Mouse (Mus musculus) kidney, embryonic 14.5 days (tissue): ENCODE results near the gene Lhfpl1. TPM values are rescaled to one million over a fixed set of nuclear protein-coding genes. Genes with fewer than 3 reads are reported as not detected.

Experiments
- ATAC-seq: fragments of 200-750 bp; cut with Nextera tagmentation; 2 replicates; pipeline ENCODE4 v1.8.0; 2017; ENCODE audit warnings: moderate number of reproducible peaks, mild to moderate bottlenecking, moderate TSS enrichment, moderate library complexity; ENCODE audit not compliant: low FRiP score, low TSS enrichment
- H3K27ac ChIP-seq: fragments of 300-500 bp; sonication (generic); 2 replicates; pipeline ENCODE4 v1.5.1; 2014; ENCODE audit warnings: low read depth, mild to moderate bottlenecking, low read length, moderate library complexity, mixed read lengths
- H3K27me3 ChIP-seq: fragments of 300-500 bp; sonication (generic); 2 replicates; pipeline ENCODE4 v1.6.1; 2014; ENCODE audit warnings: mild to moderate bottlenecking, low read length; ENCODE audit not compliant: control insufficient read depth, insufficient read depth
- H3K36me3 ChIP-seq: fragments of 300-500 bp; sonication (generic); 2 replicates; pipeline ENCODE4 v1.6.1; 2014; ENCODE audit warnings: low read length, mixed read lengths; ENCODE audit not compliant: control insufficient read depth, insufficient read depth
- H3K4me1 ChIP-seq: fragments of 300-500 bp; sonication (generic); 2 replicates; pipeline ENCODE4 v1.6.1; 2014; ENCODE audit warnings: low read length, mixed read lengths; ENCODE audit not compliant: control insufficient read depth, insufficient read depth
- H3K4me2 ChIP-seq: fragments of 300-500 bp; sonication (generic); replicated peaks from 2 replicates; pipeline ENCODE4 v1.6.1; 2014; ENCODE audit warnings: low read depth, mild to moderate bottlenecking, low read length
- H3K4me3 ChIP-seq: fragments of 300-500 bp; sonication (generic); 2 replicates; pipeline ENCODE4 v1.5.1; 2014; ENCODE audit warnings: mild to moderate bottlenecking, low read length
- H3K9ac ChIP-seq: fragments of 300-500 bp; sonication (generic); 2 replicates; pipeline ENCODE4 v1.6.1; 2014; ENCODE audit warnings: low read depth, mild to moderate bottlenecking, low read length, moderate library complexity
- H3K9me3 ChIP-seq: fragments of 300-500 bp; sonication (generic); 2 replicates; pipeline ENCODE4 v1.6.1; 2016; ENCODE audit warnings: low read length; ENCODE audit not compliant: control insufficient read depth
- WGBS: fragments of 180-500 bp; shearing (Covaris S2); extraction: QIAGEN DNeasy Blood & Tissue Kit; methylation state at CpG from one replicate; pipeline ENCODE4 v1.1.7; 2014; 5-methylcytosine and 5-hydroxymethylcytosine counted together
- polyA plus RNA-seq: library from polyadenylated mRNA; unstranded; fragments of >200 nt; fragmentation: Nextera tagmentation; extraction: Ambion mirVana; gene quantifications from 2 replicates; pipeline ENCODE4 v1.2.1, GENCODE M21; 2014

Gene Lhfpl1
- polyA plus RNA-seq, 1 experiment from 2014 or later = 0.91 TPM

DNA sequence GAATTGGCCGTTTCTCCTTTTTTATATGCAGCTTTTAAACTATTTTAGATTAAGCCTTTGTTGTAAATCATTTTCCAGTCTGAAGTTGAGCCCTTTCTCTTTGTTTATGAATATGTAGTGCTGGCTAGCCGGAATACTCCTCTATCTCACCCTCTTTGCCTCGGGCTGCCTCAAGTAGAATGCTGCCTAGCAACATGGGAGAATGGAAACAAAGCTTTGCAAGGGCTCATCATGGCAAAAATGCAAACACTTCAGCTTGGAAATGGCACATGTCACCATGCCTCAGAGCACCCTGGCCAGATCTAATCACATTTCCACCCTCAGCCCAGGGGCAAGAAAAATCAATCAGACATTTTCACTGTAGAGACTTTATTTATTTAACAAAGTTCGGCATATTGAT is 77.1 kb downstream of the Lhfpl1 start:
- no peak overlapping the region for H3K27ac ChIP-seq
- 75% methylated on average over 4 of the region's 4 CpGs for WGBS
- ATAC-seq = no peak

DNA sequence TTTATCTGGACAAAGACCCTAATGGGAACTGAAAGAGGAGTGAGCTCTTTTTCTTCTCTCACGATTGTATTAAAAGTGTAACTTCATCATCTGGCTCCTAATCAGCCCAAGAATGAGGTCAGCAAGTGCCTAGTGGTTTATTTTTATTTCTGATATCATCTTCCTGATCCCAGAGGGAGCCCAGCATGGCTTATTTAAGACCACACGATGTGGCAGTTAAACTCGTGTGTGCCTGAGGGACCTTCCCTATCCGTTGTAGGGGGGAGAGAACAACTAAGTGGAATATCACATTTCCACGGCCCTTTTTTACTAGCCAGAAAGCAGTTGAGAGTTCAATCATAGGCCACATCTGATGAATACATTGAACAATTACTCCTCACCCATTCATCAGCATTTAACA is 87.1 kb downstream of the Lhfpl1 start:
- H3K27me3 ChIP-seq = no peaks in the 10 kb centered on the region
- no peaks in the 10 kb centered on the region for H3K9me3 ChIP-seq
- ATAC-seq = no peak
- no peak overlapping the region for H3K4me2 ChIP-seq
- no peak overlapping the region for H3K4me3 ChIP-seq
- no peaks in the 10 kb centered on the region for H3K36me3 ChIP-seq
- 44% methylated on average over 5 of the region's 5 CpGs for WGBS
- H3K9ac ChIP-seq = no peak overlapping the region
- H3K4me1 ChIP-seq = no peaks in the 10 kb centered on the region
- H3K27ac ChIP-seq = no peak overlapping the region

More for the DNA sequence above, 77.1 kb downstream of the Lhfpl1 start:
- Histone ChIP-seq H3K4me3 (no peak overlapping the region), H3K9me3 (no peaks in the 10 kb centered on the region), H3K4me2 (no peak overlapping the region), H3K27me3 (no peaks in the 10 kb centered on the region), H3K9ac (no peak overlapping the region), H3K4me1 (no peaks in the 10 kb centered on the region), H3K36me3 (no peaks in the 10 kb centered on the region)

Other genes starting within 250 kb of the Lhfpl1 start
- 17.4 and 32.5 TPM in 2 replicates for gene Amot, start 156.1 kb upstream of the Lhfpl1 start, polyA plus RNA-seq